Mouse (Mus musculus): Measurements from ENCODE around the gene Dgat2l6.
A peak's percentile ranks its signal among the peaks of the same experiment; 100 is the strongest.

The Dgat2l6 gene

DNA sequence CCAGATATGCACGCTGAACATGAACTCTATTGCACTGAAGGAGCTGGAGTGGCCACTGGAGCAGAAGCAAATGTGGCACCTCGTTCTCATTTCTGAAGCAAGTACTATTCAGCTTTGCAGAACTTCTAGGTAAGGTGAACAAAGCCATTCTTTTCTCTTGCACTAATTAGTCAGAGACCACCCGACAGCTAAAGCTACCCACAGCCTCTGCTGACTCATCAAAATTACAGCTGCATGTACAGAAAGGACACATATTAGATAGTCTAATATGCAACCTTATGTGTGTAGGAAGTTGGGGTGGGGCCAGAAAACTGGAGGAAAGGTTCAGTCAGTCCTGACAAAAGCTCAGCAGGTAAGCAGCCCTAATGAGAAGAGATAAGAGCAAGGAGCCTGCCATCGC, at the start of gene Dgat2l6:
Dgat2l6 (plus strand) TSS at position 368 of the 400 bp plus-strand sequence.
- no peak for DNase-seq (ENCODE audit: low read depth, low spot score)

DNA sequence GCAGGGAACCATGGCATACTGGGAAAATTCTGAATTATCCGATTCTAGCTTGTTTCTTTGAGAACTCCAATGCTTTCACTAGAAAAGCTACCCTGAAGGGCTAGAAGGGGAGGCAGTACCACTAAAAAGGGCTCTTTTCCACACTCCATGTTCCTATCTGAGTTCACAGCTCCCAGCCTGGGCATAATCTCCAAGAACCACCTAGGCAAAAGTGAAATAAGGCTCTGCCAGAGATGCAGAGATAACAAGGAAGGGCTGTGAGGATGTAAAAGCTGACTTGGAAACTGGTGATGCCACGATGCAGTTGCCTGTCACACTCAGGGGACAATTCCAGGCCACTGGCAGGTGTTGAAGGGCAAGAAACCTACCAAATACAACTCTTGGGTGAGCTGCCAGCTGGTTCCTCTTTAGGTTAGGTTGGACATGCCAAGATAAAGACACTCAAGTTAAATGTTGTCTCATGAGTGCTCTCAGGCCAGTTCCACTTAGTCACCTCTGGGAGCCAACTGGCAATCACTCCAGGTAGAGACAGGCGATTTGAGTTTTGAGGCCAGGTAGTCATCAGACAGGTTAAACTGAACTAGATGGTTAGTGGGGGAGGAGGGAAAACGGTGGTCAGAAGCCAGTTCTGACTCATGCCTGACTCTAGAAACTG, 48.9 kb upstream of the Dgat2l6 start:
- DNase-seq (ENCODE audit: low read depth, low spot score), result no peak

DNA sequence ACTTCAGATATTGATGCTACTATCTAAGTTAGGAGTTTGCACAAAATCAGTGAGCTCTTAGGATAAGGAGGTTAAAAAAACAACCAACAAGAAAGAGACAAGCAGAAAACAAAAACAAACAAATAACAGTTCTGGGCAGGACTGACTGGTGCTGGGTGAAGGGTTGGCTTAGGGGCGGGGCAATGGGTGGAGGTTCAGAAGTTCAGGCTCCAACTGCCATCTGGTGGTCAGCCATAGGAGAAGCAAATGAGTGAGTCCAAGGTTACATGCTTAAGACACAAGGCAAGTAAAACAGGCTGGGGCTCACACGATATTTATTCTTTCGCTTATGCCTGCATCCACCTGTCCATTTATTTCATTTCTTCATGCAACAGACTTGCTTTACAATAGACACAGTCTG, 44.3 kb upstream of the Dgat2l6 start:
- no peak for DNase-seq (ENCODE audit: low read depth, low spot score)

DNA sequence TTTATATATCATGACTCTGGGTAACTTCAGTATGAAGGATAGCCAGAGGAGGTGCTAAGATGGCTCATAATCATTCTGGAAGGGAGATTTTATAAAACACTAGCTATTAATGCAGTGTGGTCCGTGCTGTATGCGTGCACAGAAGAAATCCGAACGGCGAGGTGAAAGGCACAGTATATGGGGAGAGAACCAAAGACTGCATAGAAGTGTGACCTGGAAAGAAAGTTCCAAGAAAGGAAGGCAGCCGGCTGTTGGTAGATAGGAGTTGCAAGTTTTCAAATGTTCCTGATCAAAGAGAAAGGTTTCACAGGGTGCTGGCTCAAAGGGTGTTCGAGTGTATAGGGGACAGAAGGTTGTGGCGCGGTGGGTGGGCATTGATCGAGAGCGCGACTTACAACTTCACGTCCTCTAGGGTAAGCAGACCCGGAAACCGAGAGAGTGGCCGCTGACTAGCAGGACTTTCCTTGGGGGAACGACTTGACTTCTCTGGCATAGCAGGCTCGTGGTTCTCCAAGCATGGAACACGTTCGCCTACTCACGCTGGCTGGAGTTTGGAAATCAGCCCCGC, 31.1 kb upstream of the Dgat2l6 start:
- DNase-seq (ENCODE audit: low read depth, low spot score), result no peak

DNA sequence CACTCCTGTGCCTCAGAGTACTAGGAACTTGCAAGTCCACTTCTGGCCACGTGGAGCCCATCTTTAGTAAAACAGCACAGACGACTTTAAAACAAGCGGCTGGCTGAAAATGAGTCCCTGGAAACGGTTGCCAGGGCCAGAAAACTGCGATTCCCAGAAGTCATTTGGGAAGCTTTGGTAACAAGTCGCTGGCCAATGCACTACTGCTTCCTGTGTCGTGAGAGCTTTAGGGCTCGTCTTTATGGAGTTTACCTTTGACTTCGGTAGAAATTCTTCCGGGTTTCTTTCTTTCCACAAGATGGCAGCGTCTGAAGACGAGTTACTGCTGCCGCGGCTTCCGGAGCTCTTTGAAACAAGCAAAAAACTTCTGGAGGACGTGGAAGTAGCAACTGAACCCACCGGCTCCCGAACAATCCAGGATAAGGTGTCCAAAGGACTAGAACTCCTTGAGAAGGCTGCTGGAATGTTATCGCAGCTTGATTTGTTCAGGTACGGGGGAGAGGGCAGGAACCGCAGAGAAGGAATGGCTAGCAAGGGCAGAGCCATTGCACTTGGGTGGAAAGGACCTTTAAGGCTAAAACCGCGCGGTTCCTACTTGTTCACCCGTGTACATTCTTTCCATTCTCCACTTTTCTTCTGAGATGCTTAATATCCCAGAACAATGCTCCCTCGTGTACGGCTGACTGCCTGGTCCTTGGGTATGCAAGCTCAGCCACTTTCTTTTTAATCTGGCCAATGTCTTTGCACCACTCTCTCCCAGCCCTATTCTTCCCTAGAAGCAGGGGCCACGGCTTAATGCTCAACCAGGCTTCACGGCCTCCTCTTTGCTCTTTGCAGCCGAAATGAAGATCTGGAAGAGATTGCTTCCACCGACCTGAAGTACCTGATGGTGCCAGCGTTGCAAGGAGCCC, 30.3 kb upstream of the Dgat2l6 start, which contains the start of gene Igbp1:
Igbp1 (plus strand) TSS at position 224 of the 911 bp plus-strand sequence.
- DNase-seq (ENCODE audit: low read depth, low spot score), result peak; percentile 59

DNA sequence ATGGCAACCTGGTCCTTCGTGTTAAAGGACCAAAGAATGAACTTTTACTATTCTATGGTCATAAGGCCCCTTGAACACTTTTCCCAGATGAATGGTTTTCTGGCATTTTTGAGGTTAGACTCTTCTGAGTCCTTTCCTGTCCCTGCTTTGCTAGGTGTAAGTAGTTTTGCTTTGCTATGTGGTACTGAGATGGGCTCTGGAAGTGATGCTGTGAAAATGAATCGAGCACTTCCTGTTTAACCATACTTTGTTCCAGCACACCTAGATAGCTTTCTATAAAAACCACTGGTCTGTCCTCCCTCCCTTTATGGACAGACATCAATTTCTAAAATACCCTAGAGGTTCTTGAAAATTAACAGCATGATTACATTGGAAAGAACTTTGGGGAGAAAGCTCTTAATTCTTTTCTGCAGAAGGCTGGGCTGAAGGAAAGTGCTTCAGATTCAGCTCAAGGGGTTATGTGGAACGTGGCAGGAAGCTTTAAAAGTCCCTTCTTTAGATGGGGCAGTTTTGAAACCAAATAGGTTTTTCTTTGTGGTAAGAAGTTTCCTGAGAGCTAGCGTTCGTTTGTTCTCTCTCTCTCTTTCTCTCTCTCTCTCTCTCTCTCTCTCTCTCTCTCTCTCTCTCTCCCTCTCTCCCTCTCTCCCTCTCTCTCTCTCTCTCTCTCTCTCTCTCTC, 20.3 kb upstream of the Dgat2l6 start:
- no peak for DNase-seq (ENCODE audit: low read depth, low spot score)

DNA sequence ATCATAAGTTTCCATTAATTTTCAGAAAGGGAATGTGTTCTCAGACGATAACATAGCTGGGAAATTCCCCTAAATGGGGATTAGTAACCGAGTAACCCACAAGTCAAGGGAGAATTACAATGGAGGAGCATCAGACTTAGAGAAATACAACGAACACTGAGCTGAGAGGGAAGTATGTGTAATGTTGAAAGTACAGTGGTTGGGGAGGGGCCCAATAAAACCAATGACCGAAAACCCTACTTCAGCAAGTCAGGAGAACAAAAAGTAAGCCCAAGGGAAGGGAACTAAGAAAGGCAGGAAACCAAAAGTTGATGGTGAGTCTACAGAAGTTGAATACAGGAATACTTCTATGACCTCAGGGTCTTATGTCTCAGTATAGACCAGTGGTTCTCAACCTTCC, 16.5 kb upstream of the Dgat2l6 start:
- DNase-seq (ENCODE audit: low read depth, low spot score), result no peak

DNA sequence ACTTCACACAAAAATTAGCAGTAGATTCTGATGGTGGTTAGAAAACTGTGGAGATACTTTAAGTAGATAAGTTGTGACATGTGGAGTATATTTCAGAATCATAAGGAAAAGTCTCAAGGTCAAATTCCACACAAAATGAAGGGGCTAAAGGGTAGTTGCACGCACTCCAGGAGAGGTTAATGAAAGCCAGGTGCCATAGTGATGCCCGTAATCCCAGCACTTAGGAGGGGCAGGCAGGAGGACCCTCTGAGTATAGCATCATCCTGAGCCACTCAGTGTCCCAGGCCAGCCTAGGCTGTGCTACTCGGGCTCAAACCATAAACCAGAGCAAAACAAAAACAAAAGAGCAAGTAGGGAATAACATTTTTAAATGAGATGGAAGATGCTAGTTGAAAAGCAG, 14.7 kb upstream of the Dgat2l6 start:
- DNase-seq (ENCODE audit: low read depth, low spot score), result no peak

DNA sequence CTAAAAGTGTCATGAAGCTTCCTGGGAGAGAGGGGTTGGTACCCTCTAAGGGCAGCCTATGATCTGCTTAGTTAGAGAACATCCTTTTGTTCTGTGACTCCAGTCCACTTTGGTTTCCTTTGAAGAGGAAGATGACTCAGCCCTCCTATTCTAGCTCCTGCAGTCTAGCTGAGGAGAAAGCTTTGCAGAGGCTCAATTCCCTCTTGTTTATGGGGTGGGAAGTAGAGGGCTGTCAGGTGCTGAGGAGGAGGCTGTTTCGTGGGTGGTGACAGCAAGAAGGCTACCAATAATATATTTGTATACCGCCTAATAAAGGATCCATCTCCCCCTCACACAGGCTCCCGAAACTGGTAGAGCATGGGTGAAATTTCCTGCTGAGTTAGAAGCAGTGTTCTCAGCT, 8.0 kb upstream of the Dgat2l6 start:
- DNase-seq (ENCODE audit: low read depth, low spot score), result no peak

DNA sequence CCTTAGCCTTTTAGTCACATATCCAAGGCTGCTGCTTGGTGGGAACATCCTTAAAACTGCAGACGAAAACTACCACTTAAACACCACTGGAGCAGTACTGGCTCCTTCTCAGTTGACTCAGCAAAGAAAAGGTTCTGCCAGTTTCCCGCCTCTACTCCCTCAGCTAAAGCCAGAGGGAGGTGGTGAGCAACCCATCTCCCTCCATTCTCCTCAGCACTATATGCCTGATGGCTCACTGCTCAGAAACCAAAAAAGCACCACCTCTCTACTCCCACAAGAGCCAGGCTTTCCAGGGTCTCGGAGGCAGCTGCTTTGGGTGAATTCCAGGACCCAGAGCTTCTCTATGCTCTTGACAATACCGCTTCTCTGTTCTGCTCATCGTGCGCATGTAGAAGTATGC, 7.0 kb upstream of the Dgat2l6 start:
- no peak for DNase-seq (ENCODE audit: low read depth, low spot score)

DNA sequence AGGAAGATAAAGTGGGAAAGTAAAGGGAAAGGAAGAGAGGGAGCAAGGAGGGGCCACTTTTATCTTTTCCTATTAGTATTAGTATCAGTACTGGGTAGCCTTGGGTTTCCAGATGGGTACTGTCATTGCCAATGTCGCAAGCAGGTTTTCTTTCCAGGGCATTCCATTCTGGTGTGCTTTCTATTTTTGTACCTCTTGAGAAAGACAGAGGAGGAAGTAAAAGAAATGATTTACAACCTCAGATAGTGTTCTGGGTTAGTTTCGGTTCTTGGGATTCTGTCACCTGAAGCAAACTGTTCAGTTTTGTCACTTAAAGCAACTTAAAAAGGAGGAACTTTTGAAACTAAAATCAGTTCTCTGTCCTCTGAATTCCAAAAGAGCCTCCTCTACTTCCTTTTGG, 6.1 kb upstream of the Dgat2l6 start:
- no peak for DNase-seq (ENCODE audit: low read depth, low spot score)

DNA sequence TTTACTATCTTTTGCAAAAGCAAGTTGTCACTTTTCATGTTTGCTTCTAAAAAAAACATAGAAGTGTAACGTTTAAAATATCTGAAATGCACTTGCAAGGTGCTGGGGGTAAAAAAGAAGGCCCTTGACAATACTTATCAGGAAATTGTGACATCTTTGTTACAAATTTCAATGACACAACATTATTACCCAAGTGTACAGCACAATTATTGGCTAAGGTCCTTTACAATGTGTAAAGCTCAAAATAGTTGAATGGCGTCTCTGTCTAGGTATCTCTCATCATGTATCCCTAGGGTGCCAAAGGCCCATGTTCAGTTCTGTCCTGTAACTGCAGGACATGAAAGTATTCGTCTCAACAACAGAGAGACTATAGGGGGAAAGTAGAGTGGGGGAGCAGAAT, 31.4 kb downstream of the Dgat2l6 start:
- no peak for DNase-seq (ENCODE audit: low read depth, low spot score)

DNA sequence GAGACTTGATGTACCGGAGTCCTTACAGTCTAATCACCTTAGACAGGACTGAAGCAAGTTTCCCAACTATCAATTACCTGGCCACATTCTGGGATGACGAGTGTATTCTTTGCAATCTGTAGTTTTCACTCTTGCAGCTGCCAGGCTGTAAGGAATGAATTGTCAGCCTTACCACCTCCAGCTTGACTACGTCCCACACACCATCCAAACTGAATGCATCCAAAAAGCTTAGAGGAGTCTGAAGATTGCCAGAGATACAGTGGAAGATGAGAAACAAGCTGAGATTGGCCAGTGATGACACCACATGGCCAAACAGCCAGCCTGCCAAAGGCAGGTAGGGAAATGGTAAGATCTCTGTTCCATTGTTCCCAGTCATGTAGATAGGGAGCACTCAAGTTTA, 41.1 kb downstream of the Dgat2l6 start:
- no peak for DNase-seq (ENCODE audit: low read depth, low spot score)

DNA sequence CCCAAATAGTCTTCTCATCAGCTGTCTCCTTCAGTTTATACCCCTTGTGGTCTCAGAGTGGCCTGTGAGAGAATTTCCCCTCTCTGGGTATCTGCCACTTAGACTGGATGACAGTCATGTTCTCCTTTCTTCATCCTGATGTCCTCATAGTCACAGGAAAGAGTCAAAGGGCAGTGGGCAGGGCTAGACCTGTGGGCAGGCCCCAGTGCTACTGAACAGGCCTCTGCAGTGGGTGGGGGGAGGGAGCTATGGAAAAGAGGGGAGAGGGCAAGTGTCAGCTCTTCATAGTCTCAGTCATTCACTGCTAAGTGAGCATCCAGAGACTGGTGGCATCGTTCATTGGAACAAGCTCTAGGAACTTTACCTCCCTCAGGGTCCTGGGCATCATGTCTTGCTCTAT, 47.3 kb downstream of the Dgat2l6 start, which contains the start of gene Awat1:
Awat1 (plus strand) TSS at position 301 of the 400 bp plus-strand sequence.
- no peak for DNase-seq (ENCODE audit: low read depth, low spot score)

DNA sequence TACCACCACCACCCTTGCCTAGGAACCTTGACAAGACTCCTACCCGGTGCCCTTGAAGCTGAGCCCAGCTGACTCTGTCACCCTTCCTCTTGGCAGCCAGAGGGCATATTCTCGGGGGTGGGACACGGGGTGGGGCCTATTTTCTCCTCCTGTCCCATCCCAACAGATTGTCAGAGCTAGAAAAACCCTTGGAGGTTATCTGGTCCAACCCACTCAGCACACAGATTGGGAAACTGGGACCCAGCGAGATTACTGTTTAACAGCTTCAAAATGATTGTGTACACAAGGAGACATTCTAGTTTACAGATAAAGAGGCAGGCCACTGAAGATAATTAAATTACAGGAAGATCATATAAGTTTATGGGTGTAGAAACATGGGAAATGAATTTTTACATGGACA, 70.2 kb downstream of the Dgat2l6 start, which contains the start of gene P2ry4:
P2ry4 (minus strand) TSS at position 79 of the 400 bp plus-strand sequence.
- no peak for DNase-seq (ENCODE audit: low read depth, low spot score)

Measured in WW6 (cell line).